ENCODE assay signal across 9 mouse cellular contexts in genomic region chr14:54482498-54482897, GRCm38 (mm10). TPM values are rescaled to one million over a fixed set of nuclear protein-coding genes. Genes with fewer than 3 reads are reported as not detected.
DNase-seq lines count a peak whose midpoint lies in the region; ATAC-seq and TF ChIP-seq lines count a peak whose summit lies in the region.
"Had no signal": no experiment of that assay in that cellular context is flagged by ENCODE, and none has a peak within 500 bp of the region (broad histone marks: within the 10 kb centered on the region; RNA-seq: fewer than 3 reads in every experiment).

No protein-coding gene starts in this region.

- H3K4me3 ChIP-seq in kidney, adult 2 months (ENCODE audit: insufficient read depth, low read depth, low read length), result no peak overlapping the region
- H3K4me3 ChIP-seq in liver, embryonic 14.5 days (ENCODE audit: insufficient read depth in 1 of 2, low read depth in 2 of 2, low read length in 2 of 2), result no peak overlapping the region
- H3K4me3 ChIP-seq: erythroblast, embryonic 14.5 days had no signal

- TF ChIP-seq CTCF in kidney, adult 2 months (conservative IDR thresholded peaks at IDR 0.05; ENCODE audit: insufficient read depth, insufficient read length, low read depth, low read length), result peak; percentile 64
- TF ChIP-seq CTCF in liver, embryonic 14.5 days (IDR thresholded peaks at IDR 0.05; ENCODE audit: low read depth), result peak; percentile 89

- DNase-seq in kidney, adult 2 months, result peak; percentile 42
- no peak for DNase-seq in kidney, adult 11 months
- DNase-seq in ES-CJ7 (ENCODE audit: low read depth, low spot score), result peak; percentile 86
- DNase-seq in c-Kit-positive CD71-positive TER-119-negative erythroid progenitor cells, embryonic 14.5 days (ENCODE audit: low read depth), result peak; percentile 55
- peak in 2 of 3 experiments; percentile 35 to 38 for DNase-seq in liver, embryonic 14.5 days (ENCODE audit: low read depth in 3 of 3, low spot score in 3 of 3)
- peak; percentile 83 for DNase-seq in splenic B cell, adult 2 months (ENCODE audit: low read depth, low spot score)
- no peak for DNase-seq in frontal cortex, postnatal 36 days (ENCODE audit: low spot score in 2 of 2)
- no peak for DNase-seq in urinary bladder, postnatal 10 days (ENCODE audit: low spot score)

- 0 out of 2 replicates have a peak, but pooled peaks cover 2% of the 10 kb centered on the region for H3K4me1 ChIP-seq in kidney, adult 2 months (ENCODE audit: control insufficient read depth, insufficient read depth, low read length)
- H3K4me1 ChIP-seq in liver, embryonic 14.5 days (replicated peaks; ENCODE audit: control insufficient read depth in 2 of 2, insufficient read depth in 2 of 2, low read length in 1 of 2), result peaks cover 0 to 2% of the 10 kb centered on the region in 2 experiments; a peak in 1 of 4 replicates

- no peak overlapping the region for H3K27ac ChIP-seq in kidney, adult 2 months (ENCODE audit: insufficient read depth, low read depth, low read length)
- H3K27ac ChIP-seq in liver, embryonic 14.5 days, result no peak overlapping the region

- H3K9ac ChIP-seq in liver, embryonic 14.5 days (replicated peaks), result no peak overlapping the region

- H3K4me2 ChIP-seq in liver, embryonic 14.5 days (ENCODE audit: low read depth), result no peak overlapping the region

- no peak for ATAC-seq in liver, embryonic 14.5 days (ENCODE audit: insufficient read depth)

- no peaks in the 10 kb centered on the region for H3K9me3 ChIP-seq in liver, embryonic 14.5 days (ENCODE audit: control insufficient read depth, low read length)

- no peaks in the 10 kb centered on the region for H3K36me3 ChIP-seq in kidney, adult 2 months (ENCODE audit: control insufficient read depth, insufficient read depth, low read length)
- H3K36me3 ChIP-seq in liver, embryonic 14.5 days (replicated peaks; ENCODE audit: control insufficient read depth, insufficient read depth, low read depth), result no peaks in the 10 kb centered on the region
- H3K36me3 ChIP-seq in splenic B cell, adult 2 months (ENCODE audit: control insufficient read depth, insufficient read depth, low read length, poor library complexity, severe bottlenecking), result no peaks in the 10 kb centered on the region

- 50% methylated on average over 9 of the region's 9 CpGs for WGBS in kidney, adult 2 months
- 39% methylated on average over 9 of the region's 9 CpGs for WGBS in liver, embryonic 14.5 days (ENCODE audit: insufficient replicate concordance)

- TF ChIP-seq EP300 in liver, embryonic 14.5 days (IDR thresholded peaks at IDR 0.05; ENCODE audit: low read depth), result no peak

- H3K27me3 ChIP-seq in kidney, adult 2 months (replicated peaks; ENCODE audit: control insufficient read depth, insufficient read depth, low read length), result no peaks in the 10 kb centered on the region
- H3K27me3 ChIP-seq in liver, embryonic 14.5 days (ENCODE audit: control insufficient read depth, insufficient read depth, low read length), result peaks cover 32% of the 10 kb centered on the region
- no peaks in the 10 kb centered on the region for H3K27me3 ChIP-seq in splenic B cell, adult 2 months (ENCODE audit: control insufficient read depth, insufficient read depth, low read length, poor library complexity, severe bottlenecking)

- TF ChIP-seq POLR2A in kidney, adult 2 months (IDR thresholded peaks at IDR 0.05; ENCODE audit: low read depth, low read length), result no peak

RNA-seq across cellular contexts. Expression of gene Rem2, which starts 6.6 kb away (rescaled TPM):
- 0.23 and 0.30 TPM in 2 replicates for polyA plus RNA-seq in kidney, adult 2 months (2012; rRNA removed)
- 0.09 and 0.12 TPM in 2 replicates for polyA plus RNA-seq in liver, embryonic 14.5 days (2012; rRNA removed)
- polyA plus RNA-seq in liver, embryonic 14.5 days (2014; fragmentation: Nextera tagmentation; extraction: Ambion mirVana), result 0.05 TPM in 1 of 2 replicates, not detected in the other
- polyA plus RNA-seq: erythroblast, embryonic 14.5 days had no signal

RNA-seq across cellular contexts. Expression of gene Lrp10, which starts 18.6 kb away (rescaled TPM):
- 168 and 211 TPM in 2 replicates for polyA plus RNA-seq in kidney, adult 2 months (2012; rRNA removed)
- 12.8 and 12.9 TPM in 2 replicates for polyA plus RNA-seq in liver, embryonic 14.5 days (2012; rRNA removed)
- polyA plus RNA-seq in liver, embryonic 14.5 days (2014; fragmentation: Nextera tagmentation; extraction: Ambion mirVana), result 11.1 and 17.2 TPM in 2 replicates

RNA-seq across cellular contexts. Expression of gene Prmt5, which starts 34.8 kb away (rescaled TPM):
- polyA plus RNA-seq in kidney, adult 2 months (2012; rRNA removed), result 30.9 and 33.0 TPM in 2 replicates
- polyA plus RNA-seq in liver, embryonic 14.5 days (2012; rRNA removed), result 23.1 and 24.5 TPM in 2 replicates
- 26.8 and 28.5 TPM in 2 replicates for polyA plus RNA-seq in liver, embryonic 14.5 days (2014; fragmentation: Nextera tagmentation; extraction: Ambion mirVana)

RNA-seq across cellular contexts. Expression of gene Mmp14, which starts 51.1 kb away (rescaled TPM):
- polyA plus RNA-seq in kidney, adult 2 months (2012; rRNA removed), result 37.2 and 42.1 TPM in 2 replicates
- 17.7 and 19.0 TPM in 2 replicates for polyA plus RNA-seq in liver, embryonic 14.5 days (2012; rRNA removed)
- polyA plus RNA-seq in liver, embryonic 14.5 days (2014; fragmentation: Nextera tagmentation; extraction: Ambion mirVana), result 14.4 and 15.5 TPM in 2 replicates

RNA-seq across cellular contexts. Expression of gene Mrpl52, which starts 55.8 kb away (rescaled TPM):
- 366 and 425 TPM in 2 replicates for polyA plus RNA-seq in kidney, adult 2 months (2012; rRNA removed)
- 107 and 177 TPM in 2 replicates for polyA plus RNA-seq in liver, embryonic 14.5 days (2012; rRNA removed)
- 218 and 228 TPM in 2 replicates for polyA plus RNA-seq in liver, embryonic 14.5 days (2014; fragmentation: Nextera tagmentation; extraction: Ambion mirVana)

Comparison
In these comparisons a context has a peak if more than half of its experiments do, and no peak if none do; other contexts are left out.
1. DNase-seq: peak in kidney, adult 2 months (single experiment), ES-CJ7 (single experiment), c-Kit-positive CD71-positive TER-119-negative erythroid progenitor cells, embryonic 14.5 days (single experiment), liver, embryonic 14.5 days (2 of 3) and splenic B cell, adult 2 months (single experiment); none in kidney, adult 11 months (single experiment), frontal cortex, postnatal 36 days (0 of 2) and urinary bladder, postnatal 10 days (single experiment).